17 mouse cellular contexts compared by ENCODE assay signal in the genomic region with DNA sequence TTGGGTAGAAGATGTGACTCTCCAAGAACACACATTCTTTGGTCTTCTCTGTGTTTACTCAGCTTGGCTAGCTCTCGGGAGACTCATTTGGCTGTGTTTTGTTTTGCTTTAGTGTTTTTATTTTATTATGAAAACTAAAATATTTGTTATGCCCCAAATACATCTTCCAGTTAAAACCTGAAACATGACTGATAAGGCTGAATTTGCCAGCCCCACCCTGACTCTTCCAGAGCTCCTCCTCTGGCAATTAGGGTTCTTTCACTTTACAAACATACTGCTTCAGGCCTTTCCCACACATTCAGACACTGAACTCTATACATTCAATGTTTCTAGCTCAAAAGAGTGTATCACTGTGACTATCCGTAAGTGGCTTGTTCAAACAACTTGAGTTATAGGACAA. TPM values are rescaled to one million over a fixed set of nuclear protein-coding genes. Genes with fewer than 3 reads are reported as not detected.
"Had no signal": no experiment of that assay in that cellular context is flagged by ENCODE, and none has a peak within 500 bp of the region (broad histone marks: within the 10 kb centered on the region; RNA-seq: fewer than 3 reads in every experiment).

No protein-coding gene starts in this region.

- H3K4me3 ChIP-seq: layer of hippocampus, adult 2 months; limb, embryonic 12.5 days; lung, embryonic 15.5 days; megakaryocyte, embryonic 14.5 days; midbrain, embryonic 15.5 days; neural tube, embryonic 12.5 days had no signal

- ATAC-seq: midbrain, embryonic 15.5 days had no signal

- H3K27ac ChIP-seq: layer of hippocampus, adult 2 months; limb, embryonic 12.5 days; lung, embryonic 15.5 days; macrophage; midbrain, embryonic 15.5 days; neural tube, embryonic 12.5 days had no signal

- H3K27me3 ChIP-seq: limb, embryonic 12.5 days; lung, embryonic 15.5 days; megakaryocyte, embryonic 14.5 days; midbrain, embryonic 15.5 days; neural tube, embryonic 12.5 days had no signal

- H3K4me1 ChIP-seq: neural tube, embryonic 12.5 days had no signal

- H3K9ac ChIP-seq: limb, embryonic 12.5 days; lung, embryonic 15.5 days; midbrain, embryonic 15.5 days; neural tube, embryonic 12.5 days had no signal

- H3K4me2 ChIP-seq: limb, embryonic 12.5 days; lung, embryonic 15.5 days; midbrain, embryonic 11.5 days; midbrain, embryonic 15.5 days; neural tube, embryonic 12.5 days had no signal

- H3K9me3 ChIP-seq: limb, embryonic 12.5 days; lung, embryonic 15.5 days; megakaryocyte, embryonic 14.5 days; midbrain, embryonic 15.5 days; neural tube, embryonic 12.5 days had no signal

- DNase-seq: kidney, adult 11 months; kidney, postnatal 10 days; kidney, postnatal 4 days; lung, postnatal 14 days; thymus, postnatal 4 days had no signal

RNA-seq across cellular contexts. Expression of gene Slc5a10, which starts 36.5 kb away (rescaled TPM):
- total RNA-seq: liver, adult 2 months; monocyte, adult 5-6 weeks; neutrophil, adult 5-6 weeks had no signal
- polyA plus RNA-seq: liver, adult 2 months; lung, embryonic 15.5 days; macrophage; midbrain, embryonic 11.5 days; midbrain, embryonic 15.5 days; neural tube, embryonic 12.5 days; stomach, embryonic 16.5 days had no signal
